Comparison of ENCODE assay signal across 20 mouse cellular contexts in the genomic region with DNA sequence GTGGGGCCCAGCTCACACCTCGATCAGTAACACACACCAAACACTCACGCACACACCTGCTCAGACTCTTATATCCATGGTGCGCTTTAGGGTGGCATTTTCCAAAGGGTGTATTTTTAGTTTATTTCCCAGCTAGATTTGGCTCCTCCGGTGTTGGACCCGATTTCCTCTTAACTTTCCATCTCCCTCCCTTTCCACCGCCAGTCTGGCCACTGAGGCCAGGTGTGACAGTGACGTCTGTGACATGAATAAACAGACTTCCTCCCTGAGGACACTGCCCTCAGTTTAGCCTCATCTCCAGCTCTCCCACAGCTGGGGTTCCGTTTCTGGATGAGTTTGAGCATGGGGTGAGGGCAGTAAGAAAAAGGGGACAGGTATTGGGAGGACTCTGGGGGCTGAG. TPM values are rescaled to one million over a fixed set of nuclear protein-coding genes. Genes with fewer than 3 reads are reported as not detected.
DNase-seq lines count a peak whose midpoint lies in the region; ATAC-seq and TF ChIP-seq lines count a peak whose summit lies in the region.
"Had no signal": no experiment of that assay in that cellular context is flagged by ENCODE, and none has a peak within 500 bp of the region (broad histone marks: within the 10 kb centered on the region; RNA-seq: fewer than 3 reads in every experiment).

No protein-coding gene starts in this region.

- peaks cover 14% of the 10 kb centered on the region for H3K4me1 ChIP-seq in heart, embryonic 16.5 days (ENCODE audit: control insufficient read depth, insufficient read depth, low read length)
- peaks cover 11% of the 10 kb centered on the region; the same call in 1 of the 2 replicates for H3K4me1 ChIP-seq in kidney, postnatal 0 days (replicated peaks; ENCODE audit: insufficient read depth, low read length)
- peaks cover 45 to 87% of the 10 kb centered on the region in 2 experiments for H3K4me1 ChIP-seq in CH12.LX (ENCODE audit: control insufficient read depth in 1 of 2, insufficient read depth in 2 of 2)
- peaks cover 42% of the 10 kb centered on the region for H3K4me1 ChIP-seq in brown adipose tissue, adult 24 weeks (ENCODE audit: control insufficient read depth, insufficient read depth, insufficient read length, low read length)

- 62% methylated on average over 8 of the region's 8 CpGs for WGBS in heart, embryonic 16.5 days
- 55% methylated on average over 8 of the region's 8 CpGs for WGBS in kidney, postnatal 0 days

- no peak overlapping the region; the same call in 1 of the 2 replicates for H3K27ac ChIP-seq in heart, embryonic 16.5 days (ENCODE audit: low read length)
- H3K27ac ChIP-seq in kidney, postnatal 0 days = peak overlapping the region; percentile 54; the same call in 1 of the 2 replicates
- peak overlapping the region; percentile 87 for H3K27ac ChIP-seq in CH12.LX (ENCODE audit: insufficient read depth, low read depth)
- peak overlapping the region; percentile 72 for H3K27ac ChIP-seq in brown adipose tissue, adult 24 weeks (replicated peaks; ENCODE audit: low read depth, low read length)
- H3K27ac ChIP-seq: hindbrain, embryonic 14.5 days; macrophage had no signal

- no peak; the same call in 1 of the 2 replicates for TF ChIP-seq RAD21 in CH12.LX (IDR thresholded peaks at IDR 0.05; ENCODE audit: low read depth, low read length)

- TF ChIP-seq CTCF in kidney, postnatal 0 days (IDR thresholded peaks at IDR 0.05; ENCODE audit: low read depth) = no peak
- no peak for TF ChIP-seq CTCF in CH12.LX (conservative IDR thresholded peaks at IDR 0.05 in 1 of 2, IDR thresholded peaks at IDR 0.05 in 1 of 2; ENCODE audit: low read depth in 2 of 2, low read length in 2 of 2)

- H3K36me3 ChIP-seq in heart, embryonic 16.5 days (ENCODE audit: control insufficient read depth, insufficient read depth) = no peaks in the 10 kb centered on the region
- H3K36me3 ChIP-seq in kidney, postnatal 0 days (ENCODE audit: insufficient read depth, low read length) = no peaks in the 10 kb centered on the region
- peaks cover 20 to 39% of the 10 kb centered on the region in 2 experiments for H3K36me3 ChIP-seq in CH12.LX (replicated peaks in 1 of 2; ENCODE audit: control insufficient read depth in 1 of 2, insufficient read depth in 1 of 2, low read length in 1 of 2)
- H3K36me3 ChIP-seq: embryonic facial prominence, embryonic 10.5 days; heart, embryonic 10.5 days had no signal

- ATAC-seq in heart, embryonic 16.5 days (replicated peaks; ENCODE audit: extremely low read depth, insufficient read depth, low FRiP score) = no peak
- ATAC-seq in kidney, postnatal 0 days (replicated peaks; ENCODE audit: low FRiP score, low read depth) = no peak

- H3K79me2 ChIP-seq in CH12.LX (replicated peaks; ENCODE audit: control insufficient read depth, extremely low read depth, insufficient read depth, poor library complexity, severe bottlenecking) = peaks cover 59% of the 10 kb centered on the region

- DNase-seq in heart, postnatal 36 days = no peak
- no peak for DNase-seq in kidney, postnatal 0 days (ENCODE audit: low spot score)
- no peak for DNase-seq in kidney, postnatal 25 days
- DNase-seq in CH12.LX (ENCODE audit: extremely low read depth) = no peak
- no peak for DNase-seq in urinary bladder, postnatal 36 days (ENCODE audit: low spot score in 2 of 2)
- DNase-seq: adrenal gland, adult 2 months; cerebellum, adult 8-10 months; gastrocnemius, postnatal 14 days; kidney, postnatal 4 days; liver; lung, embryonic 14.5 days; right cerebral cortex, adult 18-20 months; thymus, postnatal 14 days had no signal

- in situ Hi-C loops in CH12.LX (cut with MboI; ENCODE audit: low pct_ligation_motif_present, low pct_unique_long_range_greater_than_20kb, low sequenced_read_pairs) = no loop called here

- H3K9me3 ChIP-seq in heart, embryonic 16.5 days (replicated peaks; ENCODE audit: control insufficient read depth, low read length) = no peaks in the 10 kb centered on the region
- H3K9me3 ChIP-seq in kidney, postnatal 0 days (replicated peaks; ENCODE audit: low read length) = no peaks in the 10 kb centered on the region
- no peaks in the 10 kb centered on the region for H3K9me3 ChIP-seq in CH12.LX (replicated peaks; ENCODE audit: low read length)
- H3K9me3 ChIP-seq: embryonic facial prominence, embryonic 10.5 days; heart, embryonic 10.5 days had no signal

- dilution Hi-C loops in CH12.LX (cut with MboI; ENCODE audit: extremely low pct_ligation_motif_present, extremely low pct_unique_long_range_greater_than_20kb, low sequenced_read_pairs) = no loop called here

- no peak; the same call in 1 of the 2 replicates for TF ChIP-seq POLR2A in CH12.LX (IDR thresholded peaks at IDR 0.05; ENCODE audit: low read depth, low read length)

- H3K4me3 ChIP-seq in heart, embryonic 16.5 days (ENCODE audit: low read length) = no peak overlapping the region
- no peak overlapping the region for H3K4me3 ChIP-seq in kidney, postnatal 0 days (replicated peaks; ENCODE audit: low read depth, low read length)
- H3K4me3 ChIP-seq in CH12.LX (replicated peaks in 1 of 3; ENCODE audit: low read depth in 2 of 3, low read length in 2 of 3, poor library complexity in 1 of 3) = peak overlapping the region in 2 of 3 experiments; percentile 19 to 32
- no peak overlapping the region for H3K4me3 ChIP-seq in brown adipose tissue, adult 24 weeks (ENCODE audit: insufficient read depth, low read depth, low read length)
- H3K4me3 ChIP-seq: embryonic facial prominence, embryonic 10.5 days; heart, embryonic 10.5 days had no signal

- peak; percentile 76 for TF ChIP-seq EP300 in CH12.LX (IDR thresholded peaks at IDR 0.05; ENCODE audit: low read length)

- H3K27me3 ChIP-seq in heart, embryonic 16.5 days (ENCODE audit: control insufficient read depth, insufficient read depth, low read length) = no peaks in the 10 kb centered on the region
- no peaks in the 10 kb centered on the region for H3K27me3 ChIP-seq in kidney, postnatal 0 days (ENCODE audit: insufficient read depth, low read length)
- H3K27me3 ChIP-seq in CH12.LX (replicated peaks) = no peaks in the 10 kb centered on the region

- H3K9ac ChIP-seq in heart, embryonic 16.5 days (ENCODE audit: low read length) = peak overlapping the region; percentile 11; the same call in 1 of the 2 replicates
- no peak overlapping the region for H3K9ac ChIP-seq in kidney, postnatal 0 days (ENCODE audit: low read depth, low read length)
- H3K9ac ChIP-seq in CH12.LX (ENCODE audit: insufficient read depth, low read depth) = peak overlapping the region; percentile 52; the same call in 1 of the 2 replicates
- H3K9ac ChIP-seq: hindbrain, embryonic 14.5 days; lung, embryonic 14.5 days had no signal

- 0 out of 2 replicates have a peak overlapping the region, but pooled peaks have one; percentile 13 for H3K4me2 ChIP-seq in heart, embryonic 16.5 days (ENCODE audit: low read depth, low read length)
- no peak overlapping the region for H3K4me2 ChIP-seq in kidney, postnatal 0 days (ENCODE audit: low read length)
- peak overlapping the region; percentile 83 for H3K4me2 ChIP-seq in CH12.LX (ENCODE audit: insufficient read depth, low read depth, poor library complexity, severe bottlenecking)
- H3K4me2 ChIP-seq: hindbrain, embryonic 14.5 days; lung, embryonic 14.5 days; midbrain, embryonic 11.5 days had no signal

- intact Hi-C loops in heart, postnatal 36 days (cut with DNase I) = no loop called here

TF ChIP-seq in CH12.LX, 34 proteins besides CTCF, POLR2A, EP300 and RAD21 (continues in another document):
- TF ChIP-seq MAFK (IDR thresholded peaks at IDR 0.05; ENCODE audit: insufficient replicate concordance, low read length) (no peak; the same call in 1 of the 2 replicates), ZKSCAN1 (IDR thresholded peaks at IDR 0.05; ENCODE audit: borderline replicate concordance, low read depth, low read length) (no peak), BHLHE40 (IDR thresholded peaks at IDR 0.05; ENCODE audit: low read depth, low read length) (peak; percentile 39), TBP (conservative IDR thresholded peaks at IDR 0.05; ENCODE audit: low read depth, low read length) (no peak), ZNF384 (IDR thresholded peaks at IDR 0.05; ENCODE audit: low read depth, low read length) (no peak), GABPA (IDR thresholded peaks at IDR 0.05; ENCODE audit: insufficient replicate concordance, low read depth, low read length) (no peak), MAX (IDR thresholded peaks at IDR 0.05; ENCODE audit: low read length) (peak; percentile 38; the same call in 1 of the 2 replicates), ETS1 (conservative IDR thresholded peaks at IDR 0.05; ENCODE audit: low read depth, low read length) (peak; percentile 74), ZC3H11A (IDR thresholded peaks at IDR 0.05; ENCODE audit: low read depth, low read length) (no peak), POLR2AphosphoS2 (IDR thresholded peaks at IDR 0.05; ENCODE audit: low read depth, low read length) (peak; percentile 62; the same call in 1 of the 2 replicates), JUND (conservative IDR thresholded peaks at IDR 0.05; ENCODE audit: low read depth, low read length) (no peak), UBTF (IDR thresholded peaks at IDR 0.05; ENCODE audit: low read depth, low read length) (no peak), PAX5 (IDR thresholded peaks at IDR 0.05; ENCODE audit: low read length) (no peak), JUN (IDR thresholded peaks at IDR 0.05; ENCODE audit: insufficient read depth, low read depth, low read length) (no peak), CHD2 (IDR thresholded peaks at IDR 0.05; ENCODE audit: low read length) (no peak; the same call in none of the 2 replicates), ZMIZ1 (IDR thresholded peaks at IDR 0.05; ENCODE audit: low read depth, low read length) (no peak), IRF4 (IDR thresholded peaks at IDR 0.05; ENCODE audit: low read depth, low read length) (peak; percentile 28; the same call in 1 of the 2 replicates), HCFC1 (IDR thresholded peaks at IDR 0.05; ENCODE audit: low read depth, low read length) (no peak), SIN3A (IDR thresholded peaks at IDR 0.05; ENCODE audit: low read length) (peak; percentile 38; the same call in 1 of the 2 replicates), NRF1 (IDR thresholded peaks at IDR 0.05; ENCODE audit: low read depth, low read length) (no peak), MYC (IDR thresholded peaks at IDR 0.05; ENCODE audit: low read depth, low read length) (no peak), CHD1 (IDR thresholded peaks at IDR 0.05; ENCODE audit: low read depth, low read length) (peak; percentile 61; the same call in 1 of the 2 replicates)

RNA-seq across cellular contexts. Expression of a gene that starts 52.8 kb away (rescaled TPM):
- polyA plus RNA-seq in heart, embryonic 16.5 days (2015; fragmentation: Nextera tagmentation; extraction: Ambion mirVana) = 54.0 and 65.2 TPM in 2 replicates
- total RNA-seq in heart, postnatal 36 days (2021) = 100 to 1,000 TPM; 113 to 133 TPM
- polyA plus RNA-seq in kidney, postnatal 0 days (2015; fragmentation: Nextera tagmentation; extraction: Ambion mirVana) = 43.6 and 51.4 TPM in 2 replicates
- total RNA-seq in CH12.LX (2012; rRNA removed) (81.1 and 95.6 TPM in 2 replicates), CH12.LX (2014; rRNA removed) (57.7 and 60.8 TPM in 2 replicates)
- polyA plus RNA-seq in CH12.LX (2012; ENCODE audit: insufficient read length, low read depth) = 66.6 and 76.5 TPM in 2 replicates
- polyA plus RNA-seq in brown adipose tissue, adult 24 weeks (2012; ENCODE audit: insufficient read depth, insufficient read length, missing spikeins) = 257 and 493 TPM in 2 replicates

Comparison
In these comparisons a context has a peak if more than half of its experiments do, and no peak if none do; other contexts are left out.
1. H3K4me3 ChIP-seq: peak in CH12.LX (2 of 3); none in heart, embryonic 16.5 days (single experiment), kidney, postnatal 0 days (single experiment) and brown adipose tissue, adult 24 weeks (single experiment).